Mouse (Mus musculus): ENCODE data around the gene Cops7b. TPM values are rescaled to one million over a fixed set of nuclear protein-coding genes. Genes with fewer than 3 reads are reported as not detected.

Gene Cops7b
- polyA plus RNA-seq, 1 experiment from 2014 or later: 27.2 TPM

- H3K4me3 ChIP-seq (ENCODE audit: low read depth, low read length): no peak overlapping the region
- H3K27ac ChIP-seq (ENCODE audit: low read depth, low read length): no peak overlapping the region
- 78% methylated on average over 5 of the region's 5 CpGs for WGBS (ENCODE audit: insufficient replicate concordance)
- no peaks in the 10 kb centered on the region; the same call in 1 of the 2 replicates for H3K27me3 ChIP-seq (ENCODE audit: control insufficient read depth, insufficient read depth, low read length)
- no peak overlapping the region for H3K4me2 ChIP-seq
- ATAC-seq (replicated peaks; ENCODE audit: insufficient number of reproducible peaks, low FRiP score, low TSS enrichment): no peak
- H3K4me1 ChIP-seq (ENCODE audit: control insufficient read depth, insufficient read depth, low read length): no peaks in the 10 kb centered on the region
- H3K9ac ChIP-seq (ENCODE audit: low read depth, low read length): no peak overlapping the region
- H3K9me3 ChIP-seq (replicated peaks; ENCODE audit: control insufficient read depth, low read length): no peaks in the 10 kb centered on the region
- no peaks in the 10 kb centered on the region for H3K36me3 ChIP-seq (ENCODE audit: control insufficient read depth, insufficient read depth, low read length)
Observed at GRCm38 (mm10) chr1:86657071-86657470, 74.4 kb downstream of the Cops7b start.

Small RNA genes within 50 kb of the gene (microRNA-seq; reads per million reads assigned to microRNA genes)
- not detected for gene Gm22955 (ENCODE audit: borderline number of aligned reads)

Other genes with a start within 250 kb of the Cops7b start
- 287 and 296 TPM in 2 replicates for gene Ncl, start 223.5 kb upstream of the Cops7b start, polyA plus RNA-seq (2014; fragmentation: Nextera tagmentation; extraction: Ambion mirVana)
- not detected in 2 replicates for gene Nmur1, start 156.7 kb upstream of the Cops7b start, polyA plus RNA-seq (2014; fragmentation: Nextera tagmentation; extraction: Ambion mirVana)
- gene Tex44, start 156.6 kb upstream of the Cops7b start, polyA plus RNA-seq (2014; fragmentation: Nextera tagmentation; extraction: Ambion mirVana): not detected in 2 replicates
- 1,195 and 1,343 TPM in 2 replicates for gene Ptma, start 56.2 kb upstream of the Cops7b start, polyA plus RNA-seq (2014; fragmentation: Nextera tagmentation; extraction: Ambion mirVana)
- 71.4 and 71.6 TPM in 2 replicates for gene Pde6d, start 275 bp upstream of the Cops7b start, polyA plus RNA-seq (2014; fragmentation: Nextera tagmentation; extraction: Ambion mirVana)
- gene Nppc, start 87.7 kb downstream of the Cops7b start, polyA plus RNA-seq (2014; fragmentation: Nextera tagmentation; extraction: Ambion mirVana): 0.30 and 0.49 TPM in 2 replicates
- 15.8 and 18.6 TPM in 2 replicates for gene Dis3l2, start 120.9 kb downstream of the Cops7b start, polyA plus RNA-seq (2014; fragmentation: Nextera tagmentation; extraction: Ambion mirVana)

All from heart, embryonic 11.5 days (tissue).